ENCODE assay signal across 8 mouse cellular contexts in genomic region chr8:111642939-111643263, GRCm38 (mm10). TPM values are rescaled to one million over a fixed set of nuclear protein-coding genes. Genes with fewer than 3 reads are reported as not detected.
DNase-seq lines count a peak whose midpoint lies in the region; ATAC-seq and TF ChIP-seq lines count a peak whose summit lies in the region.

No protein-coding gene starts in this region.

- peak; percentile 18 for ATAC-seq in heart, embryonic 15.5 days (replicated peaks; ENCODE audit: insufficient number of reproducible peaks, insufficient read depth, low FRiP score, low read depth)
- peak; percentile 45; the same call in 1 of the 2 replicates for ATAC-seq in hindbrain, embryonic 14.5 days (ENCODE audit: low FRiP score)
- peak; percentile 25; the same call in 1 of the 2 replicates for ATAC-seq in midbrain, embryonic 11.5 days (ENCODE audit: low FRiP score)

- TF ChIP-seq CTCF in bone marrow, adult 2 months (IDR thresholded peaks at IDR 0.05; ENCODE audit: control insufficient read depth, insufficient read depth, low read length): no peak

- H3K9me3 ChIP-seq in heart, embryonic 15.5 days (replicated peaks): no peaks in the 10 kb centered on the region
- H3K9me3 ChIP-seq in hindbrain, embryonic 14.5 days (ENCODE audit: control insufficient read depth, low read length): no peaks in the 10 kb centered on the region
- no peaks in the 10 kb centered on the region for H3K9me3 ChIP-seq in midbrain, embryonic 11.5 days (ENCODE audit: control insufficient read depth, low read length)

- peaks cover 13% of the 10 kb centered on the region for H3K4me1 ChIP-seq in heart, embryonic 15.5 days (replicated peaks)
- no peaks in the 10 kb centered on the region for H3K4me1 ChIP-seq in bone marrow, adult 2 months (ENCODE audit: control insufficient read depth, insufficient read depth, low read length)
- H3K4me1 ChIP-seq in hindbrain, embryonic 14.5 days (replicated peaks; ENCODE audit: control insufficient read depth, insufficient read depth, low read length): peaks cover 5% of the 10 kb centered on the region
- H3K4me1 ChIP-seq in midbrain, embryonic 11.5 days (ENCODE audit: control insufficient read depth, insufficient read depth, low read length): peaks cover 4% of the 10 kb centered on the region

- H3K27ac ChIP-seq in heart, embryonic 15.5 days: peak overlapping the region; percentile 98
- H3K27ac ChIP-seq in bone marrow, adult 2 months (ENCODE audit: control insufficient read depth, insufficient read depth, low read depth, low read length, poor library complexity): peak overlapping the region; percentile 10; the same call in 1 of the 2 replicates
- peak overlapping the region; percentile 47; the same call in 1 of the 2 replicates for H3K27ac ChIP-seq in hindbrain, embryonic 14.5 days
- no peak overlapping the region for H3K27ac ChIP-seq in midbrain, embryonic 11.5 days (ENCODE audit: low read depth, low read length)

- no peak for TF ChIP-seq POLR2A in bone marrow, adult 2 months (IDR thresholded peaks at IDR 0.05; ENCODE audit: borderline replicate concordance, control insufficient read depth, low read depth, low read length)

- peak overlapping the region; percentile 98 for H3K9ac ChIP-seq in heart, embryonic 15.5 days
- peak overlapping the region; percentile 83 for H3K9ac ChIP-seq in hindbrain, embryonic 14.5 days
- H3K9ac ChIP-seq in midbrain, embryonic 11.5 days (ENCODE audit: low read length): peak overlapping the region; percentile 93

- H3K4me3 ChIP-seq in heart, embryonic 15.5 days: peak overlapping the region; percentile 98
- H3K4me3 ChIP-seq in bone marrow, adult 2 months (replicated peaks; ENCODE audit: control insufficient read depth, low read depth, low read length): peak overlapping the region; percentile 90
- peak overlapping the region; percentile 80 for H3K4me3 ChIP-seq in hindbrain, embryonic 14.5 days (replicated peaks; ENCODE audit: low read length)
- H3K4me3 ChIP-seq in midbrain, embryonic 11.5 days (ENCODE audit: low read depth, low read length): peak overlapping the region; percentile 80

- H3K27me3 ChIP-seq in heart, embryonic 15.5 days: no peaks in the 10 kb centered on the region
- no peaks in the 10 kb centered on the region for H3K27me3 ChIP-seq in hindbrain, embryonic 14.5 days (ENCODE audit: control insufficient read depth, insufficient read depth, low read length)
- H3K27me3 ChIP-seq in midbrain, embryonic 11.5 days (ENCODE audit: control insufficient read depth, insufficient read depth, low read length): no peaks in the 10 kb centered on the region

- 5% methylated on average over 5 of the region's 5 CpGs for WGBS in heart, embryonic 15.5 days
- 0% methylated on average over 5 of the region's 5 CpGs for WGBS in bone marrow, adult 2 months
- WGBS in hindbrain, embryonic 14.5 days: 14% methylated on average over 5 of the region's 5 CpGs
- 13% methylated on average over 5 of the region's 5 CpGs for WGBS in midbrain, embryonic 11.5 days

- H3K36me3 ChIP-seq in heart, embryonic 15.5 days: no peaks in the 10 kb centered on the region
- H3K36me3 ChIP-seq in hindbrain, embryonic 14.5 days (replicated peaks; ENCODE audit: control insufficient read depth, insufficient read depth): no peaks in the 10 kb centered on the region
- H3K36me3 ChIP-seq in midbrain, embryonic 11.5 days (ENCODE audit: control insufficient read depth, insufficient read depth, low read length): peaks cover 3% of the 10 kb centered on the region; the same call in 1 of the 2 replicates

- peak overlapping the region; percentile 60 for H3K4me2 ChIP-seq in heart, embryonic 15.5 days
- H3K4me2 ChIP-seq in hindbrain, embryonic 14.5 days (replicated peaks): peak overlapping the region; percentile 56
- peak overlapping the region; percentile 64 for H3K4me2 ChIP-seq in midbrain, embryonic 11.5 days

- no peak for DNase-seq in heart, adult 9 months (ENCODE audit: low spot score in 2 of 2)
- no peak for DNase-seq in hindbrain, embryonic 14.5 days (ENCODE audit: low spot score)
- DNase-seq in midbrain, embryonic 11.5 days (ENCODE audit: low spot score, missing footprints): no peak
- DNase-seq in left cerebral cortex, adult 11 months (ENCODE audit: low spot score): no peak
- DNase-seq in adrenal gland, postnatal 36 days: no peak
- no peak for DNase-seq in retina, postnatal 1 day

RNA-seq across cellular contexts. Expression of gene Zfp1, which starts 0.3 kb away (rescaled TPM):
- polyA plus RNA-seq in heart, embryonic 15.5 days (2015; fragmentation: Nextera tagmentation; extraction: Ambion mirVana): 11.7 and 15.0 TPM in 2 replicates
- polyA plus RNA-seq in bone marrow, adult 2 months (2011; ENCODE audit: insufficient read depth, insufficient read length, low replicate concordance, missing spikeins): 6.0 and 9.7 TPM in 2 replicates
- polyA plus RNA-seq in hindbrain, embryonic 14.5 days (2014; fragmentation: Nextera tagmentation; extraction: Ambion mirVana): 27.5 and 28.3 TPM in 2 replicates
- polyA plus RNA-seq in midbrain, embryonic 11.5 days (2014; fragmentation: Nextera tagmentation; extraction: Ambion mirVana): 23.8 and 25.6 TPM in 2 replicates
- 1 to 10 TPM; 7.2 to 8.7 TPM for total RNA-seq in adrenal gland, postnatal 36 days (2021)

RNA-seq across cellular contexts. Expression of gene Ldhd, which starts 12.7 kb away (rescaled TPM):
- 0.79 and 1.0 TPM in 2 replicates for polyA plus RNA-seq in heart, embryonic 15.5 days (2015; fragmentation: Nextera tagmentation; extraction: Ambion mirVana)
- polyA plus RNA-seq in bone marrow, adult 2 months (2011; ENCODE audit: insufficient read depth, insufficient read length, low replicate concordance, missing spikeins): 0.38 and 1.5 TPM in 2 replicates
- 0.56 and 0.60 TPM in 2 replicates for polyA plus RNA-seq in hindbrain, embryonic 14.5 days (2014; fragmentation: Nextera tagmentation; extraction: Ambion mirVana)
- 0.19 and 0.22 TPM in 2 replicates for polyA plus RNA-seq in midbrain, embryonic 11.5 days (2014; fragmentation: Nextera tagmentation; extraction: Ambion mirVana)
- total RNA-seq in adrenal gland, postnatal 36 days (2021): 10 to 100 TPM; 50.1 to 74.8 TPM

RNA-seq across cellular contexts. Expression of gene Ctrb1, which starts 47.9 kb away (rescaled TPM):
- 0.43 and 2.9 TPM in 2 replicates for polyA plus RNA-seq in heart, embryonic 15.5 days (2015; fragmentation: Nextera tagmentation; extraction: Ambion mirVana)
- polyA plus RNA-seq in bone marrow, adult 2 months (2011; ENCODE audit: insufficient read depth, insufficient read length, low replicate concordance, missing spikeins): not detected in 2 replicates
- polyA plus RNA-seq in hindbrain, embryonic 14.5 days (2014; fragmentation: Nextera tagmentation; extraction: Ambion mirVana): not detected in 2 replicates
- polyA plus RNA-seq in midbrain, embryonic 11.5 days (2014; fragmentation: Nextera tagmentation; extraction: Ambion mirVana): not detected in 2 replicates
- total RNA-seq in adrenal gland, postnatal 36 days (2021): under 1 TPM in 1 of 2 experiments, not detected in 1; 0.36 TPM
